Mouse (Mus musculus): Measurements from ENCODE around the gene Gm19410. TPM values are rescaled to one million over a fixed set of nuclear protein-coding genes. Genes with fewer than 3 reads are reported as not detected.

Gm19410 gene
- polyA plus RNA-seq (2012; rRNA removed), result not detected in 2 replicates

GRCm38 (mm10) chr8:35765499-35766193 lies at the start of gene Gm19410:
Gene Gm19410, plus strand, starts transcription at chr8:35765790.
- TF ChIP-seq POLR2A (IDR thresholded peaks at IDR 0.05; ENCODE audit: borderline replicate concordance, extremely low read depth, low read depth, low read length) (no peak), CTCF (IDR thresholded peaks at IDR 0.05; ENCODE audit: insufficient read depth, low read length) (no peak)
- 0 out of 2 replicates have a peak, but pooled peaks cover 2% of the 10 kb centered on the region for H3K4me1 ChIP-seq (ENCODE audit: control insufficient read depth, insufficient read depth, low read length)
- 1% methylated on average over 35 of the region's 35 CpGs for WGBS
- no peak within 1 kb of the TSS for H3K4me3 ChIP-seq (replicated peaks; ENCODE audit: extremely low read depth, low read depth, low read length)
- DNase-seq, result no peak

GRCm38 (mm10) chr8:35730776-35731175 lies 34.8 kb upstream of the Gm19410 start:
- DNase-seq, result no peak
- WGBS, result 36% methylated on average over 3 of the region's 3 CpGs
- TF ChIP-seq CTCF (IDR thresholded peaks at IDR 0.05; ENCODE audit: insufficient read depth, low read length) (no peak), POLR2A (IDR thresholded peaks at IDR 0.05; ENCODE audit: borderline replicate concordance, extremely low read depth, low read depth, low read length) (no peak)
- Histone ChIP-seq H3K4me1 (ENCODE audit: control insufficient read depth, insufficient read depth, low read length) (no peaks in the 10 kb centered on the region), H3K4me3 (replicated peaks; ENCODE audit: extremely low read depth, low read depth, low read length) (no peak overlapping the region)

- 66% methylated on average over 3 of the region's 3 CpGs for WGBS
- DNase-seq, result no peak
- Histone ChIP-seq H3K4me3 (replicated peaks; ENCODE audit: extremely low read depth, low read depth, low read length) (no peak overlapping the region), H3K4me1 (ENCODE audit: control insufficient read depth, insufficient read depth, low read length) (no peaks in the 10 kb centered on the region)
- TF ChIP-seq POLR2A (IDR thresholded peaks at IDR 0.05; ENCODE audit: borderline replicate concordance, extremely low read depth, low read depth, low read length) (no peak), CTCF (IDR thresholded peaks at IDR 0.05; ENCODE audit: insufficient read depth, low read length) (no peak)
Observed at GRCm38 (mm10) chr8:35735438-35735837, 30.2 kb upstream of the Gm19410 start.

GRCm38 (mm10) chr8:35756202-35756601 lies 9.4 kb upstream of the Gm19410 start:
- no peak for DNase-seq
- 82% methylated on average over 5 of the region's 5 CpGs for WGBS
- TF ChIP-seq POLR2A (IDR thresholded peaks at IDR 0.05; ENCODE audit: borderline replicate concordance, extremely low read depth, low read depth, low read length), result no peak
- TF ChIP-seq CTCF (IDR thresholded peaks at IDR 0.05; ENCODE audit: insufficient read depth, low read length), result no peak
- Histone ChIP-seq H3K4me1 (ENCODE audit: control insufficient read depth, insufficient read depth, low read length) (no peaks in the 10 kb centered on the region), H3K4me3 (replicated peaks; ENCODE audit: extremely low read depth, low read depth, low read length) (no peak overlapping the region)

GRCm38 (mm10) chr8:35765020-35765419 lies 570 bp upstream of the Gm19410 start:
- 7% methylated on average over 9 of the region's 9 CpGs for WGBS
- no peak for DNase-seq

GRCm38 (mm10) chr8:35773508-35773907 lies 7.9 kb downstream of the Gm19410 start:
- WGBS, result 38% methylated on average over 7 of the region's 7 CpGs
- DNase-seq, result no peak
- no peak for TF ChIP-seq POLR2A (IDR thresholded peaks at IDR 0.05; ENCODE audit: borderline replicate concordance, extremely low read depth, low read depth, low read length)
- Histone ChIP-seq H3K4me3 (replicated peaks; ENCODE audit: extremely low read depth, low read depth, low read length) (no peak overlapping the region), H3K4me1 (ENCODE audit: control insufficient read depth, insufficient read depth, low read length) (no peaks in the 10 kb centered on the region)

More at GRCm38 (mm10) chr8:35765020-35765419, 570 bp upstream of the Gm19410 start:
- no peak for TF ChIP-seq CTCF (IDR thresholded peaks at IDR 0.05; ENCODE audit: insufficient read depth, low read length)
- 0 out of 2 replicates have a peak, but pooled peaks cover 2% of the 10 kb centered on the region for H3K4me1 ChIP-seq (ENCODE audit: control insufficient read depth, insufficient read depth, low read length)
- H3K4me3 ChIP-seq (replicated peaks; ENCODE audit: extremely low read depth, low read depth, low read length), result no peak overlapping the region
